Mouse (Mus musculus): ENCODE measurements around the gene Fiz1.

DNA sequence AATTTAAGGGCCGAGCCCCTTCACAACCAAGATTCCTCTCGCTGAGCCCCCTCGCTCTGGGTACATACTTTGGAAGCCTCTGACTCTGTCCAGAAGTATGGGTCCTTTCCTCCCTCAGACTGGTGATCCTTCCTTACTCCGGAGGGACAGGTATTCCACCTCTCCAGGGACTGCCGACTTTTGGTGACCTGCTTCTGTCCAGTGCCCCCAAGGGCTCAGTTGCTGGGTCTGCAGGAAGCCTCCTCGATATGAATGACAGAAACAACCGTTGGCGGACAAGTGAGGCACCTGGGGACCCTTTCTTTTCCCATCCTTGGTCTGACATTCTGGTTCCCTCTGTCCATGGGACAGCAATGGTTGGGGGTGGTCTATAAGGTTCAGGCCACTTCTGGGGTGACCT, 42.9 kb upstream of the Fiz1 start:
- TF ChIP-seq POLR2A (IDR thresholded peaks at IDR 0.05; ENCODE audit: borderline replicate concordance, low read depth, low read length) = no peak
- TF ChIP-seq CTCF (IDR thresholded peaks at IDR 0.05; ENCODE audit: low read depth, low read length) = no peak

Measured in bone marrow macrophage, adult 2 months (primary cell).